Mouse (Mus musculus) lung, adult 2 months (tissue): Measurements from ENCODE around the gene Mast4.

Source experiments
- CTCF ChIP-seq: fragments of 200-500 bp; IDR thresholded peaks from 2 replicates; pipeline ENCODE4 v1.5.1; 2011; ENCODE audit warnings: mild to moderate bottlenecking, low read length, control low read depth; ENCODE audit not compliant: insufficient read depth
- POLR2A ChIP-seq: fragments of 200-500 bp; IDR thresholded peaks from 2 replicates; pipeline ENCODE4 v1.6.1; 2011; ENCODE audit warnings: low read depth, mild to moderate bottlenecking, control low read depth, low read length, borderline replicate concordance; ENCODE audit errors: extremely low read depth

GRCm38 (mm10) chr13:102902123-102902522, 432.2 kb downstream of the Mast4 start:
- TF ChIP-seq POLR2A (no peak), CTCF (no peak)
